Mouse (Mus musculus) spleen, adult 2 months (tissue): ENCODE measurements around the gene Msh6.

Source experiments
- CTCF ChIP-seq: fragments of 200-500 bp; IDR thresholded peaks from 2 replicates; pipeline ENCODE4 v1.5.1; 2011; ENCODE audit warnings: mild to moderate bottlenecking, inconsistent platforms; ENCODE audit not compliant: insufficient read depth, insufficient read length, insufficient replicate concordance; ENCODE audit errors: extremely low read depth
- POLR2A ChIP-seq: fragments of 200-500 bp; IDR thresholded peaks from 2 replicates; pipeline ENCODE4 v1.6.1; 2011; ENCODE audit warnings: low read depth, low read length, inconsistent platforms

- peak; percentile 99 for TF ChIP-seq CTCF
- no peak for TF ChIP-seq POLR2A
Observed at GRCm38 (mm10) chr17:87948965-87949584, 25.8 kb upstream of the Msh6 start.
